Mouse (Mus musculus) intestine, postnatal 0 days (tissue): ENCODE measurements at regions not wholly inside any gene's neighbourhood (a gene's known extent, or its start where the extent isn't known, plus 50 kb on each side); places are given as distances from the start of the nearest gene placed in this dataset.

Experiments used
- ATAC-seq: fragments of 200-750 bp; cut with Nextera tagmentation; 2 replicates; pipeline ENCODE4 v1.8.0; 2017; ENCODE audit warnings: mild to moderate bottlenecking, moderate TSS enrichment, moderate library complexity
- H3K27ac ChIP-seq: fragments of 300-500 bp; sonication (generic); 2 replicates; pipeline ENCODE4 v1.5.1; 2014; ENCODE audit warnings: mild to moderate bottlenecking, low read depth, low read length, moderate library complexity
- H3K27me3 ChIP-seq: fragments of 300-500 bp; sonication (generic); replicated peaks from 2 replicates; pipeline ENCODE4 v1.6.1; 2014; ENCODE audit warnings: low read length, mixed read lengths; ENCODE audit not compliant: control insufficient read depth, insufficient read depth
- H3K36me3 ChIP-seq: fragments of 300-500 bp; sonication (generic); 2 replicates; pipeline ENCODE4 v1.6.1; 2014; ENCODE audit warnings: mild to moderate bottlenecking, moderate library complexity; ENCODE audit not compliant: control insufficient read depth, insufficient read depth
- H3K4me1 ChIP-seq: fragments of 300-500 bp; sonication (generic); replicated peaks from 2 replicates; pipeline ENCODE4 v1.6.1; 2014; ENCODE audit warnings: antibody characterized with exemption, low read length, mixed read lengths; ENCODE audit not compliant: control insufficient read depth, insufficient read depth
- H3K4me2 ChIP-seq: fragments of 300-500 bp; sonication (generic); replicated peaks from 2 replicates; pipeline ENCODE4 v1.6.1; 2014; ENCODE audit warnings: low read depth, mild to moderate bottlenecking, moderate library complexity
- H3K4me3 ChIP-seq: fragments of 300-500 bp; sonication (generic); 2 replicates; pipeline ENCODE4 v1.5.1; 2014; ENCODE audit warnings: low read depth, low read length
- H3K9ac ChIP-seq: fragments of 300-500 bp; sonication (generic); 2 replicates; pipeline ENCODE4 v1.6.1; 2014; ENCODE audit warnings: mild to moderate bottlenecking, low read depth, low read length
- H3K9me3 ChIP-seq: fragments of 300-500 bp; sonication (generic); 2 replicates; pipeline ENCODE4 v1.6.1; 2016; ENCODE audit warnings: mixed run types; ENCODE audit not compliant: control insufficient read depth
- CTCF ChIP-seq: sonication (generic); IDR thresholded peaks from 2 replicates; pipeline ENCODE4 v1.5.1; 2016; ENCODE audit warnings: low read depth, mild to moderate bottlenecking, control low read depth, antibody characterized with exemption, moderate library complexity
- WGBS: fragments of 180-500 bp; shearing (Covaris S2); extraction: QIAGEN DNeasy Blood & Tissue Kit; methylation state at CpG from one replicate; pipeline ENCODE4 v1.1.7; 2014; 5-methylcytosine and 5-hydroxymethylcytosine counted together

GRCm38 (mm10) chr8:26855256-26855655, 121.9 kb upstream of the Zfp703 start:
- Histone ChIP-seq H3K36me3 (no peaks in the 10 kb centered on the region), H3K4me3 (no peak overlapping the region), H3K27ac (no peak overlapping the region), H3K9me3 (no peaks in the 10 kb centered on the region), H3K9ac (no peak overlapping the region), H3K4me1 (no peaks in the 10 kb centered on the region), H3K27me3 (no peaks in the 10 kb centered on the region), H3K4me2 (no peak overlapping the region; the same call in 1 of the 2 replicates)
- 60% methylated on average over 6 of the region's 6 CpGs for WGBS
- no peak for TF ChIP-seq CTCF
- ATAC-seq = no peak

DNA sequence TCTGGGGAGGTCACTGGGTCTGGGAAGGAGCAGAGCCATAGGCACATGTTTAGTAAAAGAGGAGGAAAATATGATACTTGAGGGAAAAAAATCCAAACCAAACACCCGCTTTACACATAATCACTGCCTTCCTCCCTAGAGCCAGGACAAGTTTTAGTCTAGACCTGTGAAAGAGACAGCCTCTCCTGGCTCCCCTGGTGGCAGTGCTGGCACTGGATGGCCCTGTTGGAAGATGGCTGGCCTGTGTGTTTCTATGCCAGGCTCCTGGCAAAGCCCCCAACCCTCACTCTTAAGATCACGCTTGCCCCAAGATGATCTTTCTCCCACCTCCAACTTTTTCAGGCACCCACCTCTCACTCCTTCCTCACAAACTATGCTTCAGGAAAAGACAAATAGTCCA, 112.6 kb upstream of the Zfp703 start:
- Histone ChIP-seq H3K4me1 (no peaks in the 10 kb centered on the region), H3K27me3 (no peaks in the 10 kb centered on the region), H3K27ac (no peak overlapping the region), H3K4me2 (no peak overlapping the region), H3K9me3 (no peaks in the 10 kb centered on the region), H3K9ac (no peak overlapping the region), H3K36me3 (no peaks in the 10 kb centered on the region), H3K4me3 (no peak overlapping the region)
- no peak for ATAC-seq
- WGBS = 100% methylated on average over 2 of the region's 2 CpGs
- no peak for TF ChIP-seq CTCF

GRCm38 (mm10) chr8:26864971-26865370, 112.2 kb upstream of the Zfp703 start:
- Histone ChIP-seq H3K27ac (no peak overlapping the region), H3K4me1 (no peaks in the 10 kb centered on the region), H3K4me2 (no peak overlapping the region), H3K9me3 (peaks cover 2% of the 10 kb centered on the region), H3K36me3 (no peaks in the 10 kb centered on the region), H3K27me3 (no peaks in the 10 kb centered on the region), H3K4me3 (no peak overlapping the region), H3K9ac (no peak overlapping the region)
- TF ChIP-seq CTCF = no peak
- WGBS = 73% methylated on average over 10 of the region's 10 CpGs
- no peak for ATAC-seq

DNA sequence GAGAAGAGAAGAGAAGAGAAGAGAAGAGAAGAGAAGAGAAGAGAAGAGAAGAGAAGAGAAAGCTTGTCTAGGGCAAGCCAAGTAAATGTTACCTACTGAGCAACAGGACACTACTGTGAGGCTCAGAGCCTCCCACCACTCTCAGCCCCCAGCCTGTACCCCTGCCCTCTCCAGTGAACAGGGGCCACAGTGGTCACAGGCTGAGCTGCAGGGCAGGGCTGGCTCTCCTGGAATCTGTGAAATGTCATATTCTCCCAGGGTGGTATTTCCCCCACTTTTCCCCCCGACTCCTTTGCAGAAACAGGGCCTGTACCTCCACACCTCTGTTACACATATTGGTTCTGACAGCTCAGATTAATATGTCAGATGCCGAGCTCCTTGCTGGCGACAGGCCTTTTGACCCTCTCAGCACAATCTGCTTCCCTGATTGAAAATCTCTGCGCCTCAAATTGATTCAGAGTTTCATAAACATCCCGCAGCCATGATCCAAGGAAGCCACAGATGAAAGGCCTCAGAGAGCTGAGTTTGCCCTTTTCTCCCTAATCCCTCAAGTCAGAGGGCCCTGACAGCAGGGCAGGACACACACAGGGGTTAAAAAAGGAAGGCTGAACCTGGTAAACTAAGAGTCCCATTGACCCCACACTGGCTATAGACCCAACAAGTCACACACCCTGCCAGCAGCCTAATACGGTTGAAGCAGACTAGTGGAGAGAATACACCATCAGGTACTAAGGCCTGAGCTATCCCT, 108.8 kb upstream of the Zfp703 start:
- no peaks in the 10 kb centered on the region for H3K4me1 ChIP-seq
- no peaks in the 10 kb centered on the region for H3K36me3 ChIP-seq
- H3K9ac ChIP-seq = no peak overlapping the region
- no peak overlapping the region for H3K4me3 ChIP-seq
- no peak overlapping the region for H3K27ac ChIP-seq
- ATAC-seq = no peak
- H3K9me3 ChIP-seq = peaks cover 7% of the 10 kb centered on the region
- no peaks in the 10 kb centered on the region for H3K27me3 ChIP-seq
- WGBS = 73% methylated on average over 6 of the region's 6 CpGs
- no peak for TF ChIP-seq CTCF
- H3K4me2 ChIP-seq = no peak overlapping the region

- Histone ChIP-seq H3K4me2 (no peak overlapping the region), H3K9me3 (peaks cover 7% of the 10 kb centered on the region), H3K27me3 (no peaks in the 10 kb centered on the region), H3K9ac (no peak overlapping the region), H3K4me1 (no peaks in the 10 kb centered on the region), H3K27ac (no peak overlapping the region), H3K36me3 (no peaks in the 10 kb centered on the region), H3K4me3 (no peak overlapping the region)
- no peak for TF ChIP-seq CTCF
- no peak for ATAC-seq
- 83% methylated on average over 2 of the region's 2 CpGs for WGBS
Observed at GRCm38 (mm10) chr8:26868849-26869110, 108.3 kb upstream of the Zfp703 start.

- Histone ChIP-seq H3K27me3 (no peaks in the 10 kb centered on the region), H3K9ac (no peak overlapping the region), H3K4me2 (no peak overlapping the region), H3K27ac (no peak overlapping the region), H3K4me3 (no peak overlapping the region), H3K9me3 (peaks cover 7% of the 10 kb centered on the region), H3K36me3 (no peaks in the 10 kb centered on the region), H3K4me1 (no peaks in the 10 kb centered on the region)
- 0 out of 2 replicates have a peak, but pooled peaks have one; percentile 45 for ATAC-seq
- WGBS = 50% methylated on average over 7 of the region's 7 CpGs
- TF ChIP-seq CTCF = no peak
Observed at GRCm38 (mm10) chr8:26871838-26872237, 105.3 kb upstream of the Zfp703 start.

GRCm38 (mm10) chr8:26872382-26872781, 104.7 kb upstream of the Zfp703 start:
- 80% methylated on average over 3 of the region's 3 CpGs for WGBS
- no peak overlapping the region for H3K27ac ChIP-seq
- no peak overlapping the region for H3K9ac ChIP-seq
- no peaks in the 10 kb centered on the region for H3K4me1 ChIP-seq
- no peak for ATAC-seq
- TF ChIP-seq CTCF = no peak
- no peaks in the 10 kb centered on the region for H3K27me3 ChIP-seq
- no peaks in the 10 kb centered on the region for H3K36me3 ChIP-seq
- peaks cover 7% of the 10 kb centered on the region for H3K9me3 ChIP-seq
- H3K4me3 ChIP-seq = no peak overlapping the region
- no peak overlapping the region for H3K4me2 ChIP-seq
